Mouse (Mus musculus) midbrain, postnatal 0 days (tissue): ENCODE measurements around the gene Cfl2. TPM values are rescaled to one million over a fixed set of nuclear protein-coding genes. Genes with fewer than 3 reads are reported as not detected.

Source experiments
- ATAC-seq: fragments of 200-750 bp; cut with Nextera tagmentation; 2 replicates; pipeline ENCODE4 v1.8.0; 2017; ENCODE audit warnings: moderate number of reproducible peaks, mild to moderate bottlenecking, moderate TSS enrichment, moderate library complexity; ENCODE audit not compliant: low FRiP score
- DNase-seq: peaks from one replicate; pipeline ENCODE4 v3.0.0-alpha.2; 2015; ENCODE audit warnings: low spot score
- H3K27ac ChIP-seq: fragments of 300-500 bp; sonication (generic); 2 replicates; pipeline ENCODE4 v1.5.1; 2014; ENCODE audit warnings: low read depth, mild to moderate bottlenecking, low read length, mixed read lengths
- H3K27me3 ChIP-seq: fragments of 300-500 bp; sonication (generic); 2 replicates; pipeline ENCODE4 v1.6.1; 2014; ENCODE audit warnings: low read length, control low read depth, mixed read lengths; ENCODE audit not compliant: insufficient read depth
- H3K36me3 ChIP-seq: fragments of 300-500 bp; sonication (generic); 2 replicates; pipeline ENCODE4 v1.6.1; 2014; ENCODE audit warnings: low read length, control low read depth, mixed read lengths; ENCODE audit not compliant: insufficient read depth
- H3K4me1 ChIP-seq: fragments of 300-500 bp; sonication (generic); 2 replicates; pipeline ENCODE4 v1.6.1; 2014; ENCODE audit warnings: mild to moderate bottlenecking, control low read depth, antibody characterized with exemption, low read length, mixed read lengths; ENCODE audit not compliant: insufficient read depth
- H3K4me2 ChIP-seq: fragments of 300-500 bp; sonication (generic); 2 replicates; pipeline ENCODE4 v1.6.1; 2014; ENCODE audit warnings: low read depth, mild to moderate bottlenecking, low read length, mixed read lengths; ENCODE audit not compliant: poor library complexity, severe bottlenecking
- H3K4me3 ChIP-seq: fragments of 300-500 bp; sonication (generic); 2 replicates; pipeline ENCODE4 v1.5.1; 2014; ENCODE audit warnings: low read depth, mild to moderate bottlenecking, low read length, moderate library complexity
- H3K9ac ChIP-seq: fragments of 300-500 bp; sonication (generic); replicated peaks from 2 replicates; pipeline ENCODE4 v1.6.1; 2014; ENCODE audit warnings: mild to moderate bottlenecking, low read length, moderate library complexity, mixed read lengths; ENCODE audit not compliant: poor library complexity, severe bottlenecking
- H3K9me3 ChIP-seq: fragments of 300-500 bp; sonication (generic); 2 replicates; pipeline ENCODE4 v1.6.1; 2016; ENCODE audit warnings: low read length, control low read depth
- CTCF ChIP-seq: IDR thresholded peaks from 2 replicates; pipeline ENCODE4 v1.5.1; 2016; ENCODE audit warnings: antibody characterized with exemption, mild to moderate bottlenecking
- WGBS: fragments of 180-500 bp; shearing (Covaris S2); extraction: QIAGEN DNeasy Blood & Tissue Kit; methylation state at CpG from one replicate; pipeline ENCODE4 v1.1.7; 2014; 5-methylcytosine and 5-hydroxymethylcytosine counted together
- polyA plus RNA-seq: library from polyadenylated mRNA; unstranded; fragments of >200 nt; fragmentation: Nextera tagmentation; extraction: Ambion mirVana; gene quantifications from 2 replicates; pipeline ENCODE4 v1.2.1, GENCODE M21; 2015
- total RNA-seq: library from RNA; depleted of rRNA; stranded (reverse); fragments of >200 nt; gene quantifications from 2 replicates; pipeline ENCODE4 v1.2.3, GENCODE M21; 2014

Cfl2 gene
- total and polyA plus RNA-seq, 2 experiments from 2014 or later = 212 to 249 TPM

- no peak for ATAC-seq
- no peaks in the 10 kb centered on the region for H3K27me3 ChIP-seq
- no peaks in the 10 kb centered on the region for H3K9me3 ChIP-seq
- no peak for TF ChIP-seq CTCF
- no peaks in the 10 kb centered on the region for H3K36me3 ChIP-seq
- no peak overlapping the region for H3K4me3 ChIP-seq
- H3K4me2 ChIP-seq = no peak overlapping the region
- no peak overlapping the region for H3K9ac ChIP-seq
- DNase-seq = no peak
- WGBS = 89% methylated on average over 2 of the region's 2 CpGs
- H3K27ac ChIP-seq = no peak overlapping the region
- no peaks in the 10 kb centered on the region for H3K4me1 ChIP-seq
Measured at GRCm38 (mm10) chr12:54850551-54850950, 12.1 kb downstream of the Cfl2 start.

- DNase-seq (no peak), ATAC-seq (no peak)
- Histone ChIP-seq H3K27me3 (no peaks in the 10 kb centered on the region), H3K27ac (no peak overlapping the region), H3K4me2 (no peak overlapping the region), H3K4me1 (no peaks in the 10 kb centered on the region), H3K36me3 (no peaks in the 10 kb centered on the region), H3K9ac (no peak overlapping the region), H3K4me3 (no peak overlapping the region), H3K9me3 (no peaks in the 10 kb centered on the region)
- TF ChIP-seq CTCF = no peak
Measured at GRCm38 (mm10) chr12:54844415-54844814, 18.3 kb downstream of the Cfl2 start.

GRCm38 (mm10) chr12:54841576-54841975 is 21.1 kb downstream of the Cfl2 start:
- Histone ChIP-seq H3K9me3 (no peaks in the 10 kb centered on the region), H3K4me3 (no peak overlapping the region), H3K36me3 (no peaks in the 10 kb centered on the region), H3K27ac (no peak overlapping the region), H3K9ac (no peak overlapping the region), H3K27me3 (no peaks in the 10 kb centered on the region), H3K4me2 (no peak overlapping the region), H3K4me1 (no peaks in the 10 kb centered on the region)
- WGBS = 100% methylated on average over 1 of the region's 1 CpGs
- no peak for DNase-seq
- no peak for ATAC-seq
- no peak for TF ChIP-seq CTCF

GRCm38 (mm10) chr12:54839815-54840214 is 22.9 kb downstream of the Cfl2 start:
- Histone ChIP-seq H3K4me2 (no peak overlapping the region), H3K27me3 (no peaks in the 10 kb centered on the region), H3K4me1 (no peaks in the 10 kb centered on the region), H3K27ac (no peak overlapping the region), H3K9ac (no peak overlapping the region), H3K36me3 (no peaks in the 10 kb centered on the region), H3K9me3 (no peaks in the 10 kb centered on the region), H3K4me3 (no peak overlapping the region)
- no peak for TF ChIP-seq CTCF
- no peak for DNase-seq
- 83% methylated on average over 2 of the region's 2 CpGs for WGBS
- no peak for ATAC-seq

GRCm38 (mm10) chr12:54838931-54839330 is 23.7 kb downstream of the Cfl2 start:
- no peak for TF ChIP-seq CTCF
- Histone ChIP-seq H3K4me1 (no peaks in the 10 kb centered on the region), H3K36me3 (no peaks in the 10 kb centered on the region), H3K4me2 (no peak overlapping the region), H3K9ac (no peak overlapping the region), H3K27ac (no peak overlapping the region), H3K4me3 (no peak overlapping the region), H3K27me3 (no peaks in the 10 kb centered on the region), H3K9me3 (no peaks in the 10 kb centered on the region)
- no peak for DNase-seq
- no peak for ATAC-seq

- no peak overlapping the region for H3K9ac ChIP-seq
- H3K27ac ChIP-seq = no peak overlapping the region
- no peaks in the 10 kb centered on the region for H3K27me3 ChIP-seq
- no peaks in the 10 kb centered on the region for H3K4me1 ChIP-seq
- H3K36me3 ChIP-seq = no peaks in the 10 kb centered on the region
- no peaks in the 10 kb centered on the region for H3K9me3 ChIP-seq
- WGBS = 69% methylated on average over 17 of the region's 18 CpGs
- no peak for ATAC-seq
- TF ChIP-seq CTCF = no peak
- no peak overlapping the region for H3K4me2 ChIP-seq
- no peak overlapping the region for H3K4me3 ChIP-seq
- no peak for DNase-seq
Measured at GRCm38 (mm10) chr12:54835608-54836570, 26.8 kb downstream of the Cfl2 start.
